Mouse (Mus musculus): ENCODE measurements around the gene Ing1.

Ing1 gene

DNA sequence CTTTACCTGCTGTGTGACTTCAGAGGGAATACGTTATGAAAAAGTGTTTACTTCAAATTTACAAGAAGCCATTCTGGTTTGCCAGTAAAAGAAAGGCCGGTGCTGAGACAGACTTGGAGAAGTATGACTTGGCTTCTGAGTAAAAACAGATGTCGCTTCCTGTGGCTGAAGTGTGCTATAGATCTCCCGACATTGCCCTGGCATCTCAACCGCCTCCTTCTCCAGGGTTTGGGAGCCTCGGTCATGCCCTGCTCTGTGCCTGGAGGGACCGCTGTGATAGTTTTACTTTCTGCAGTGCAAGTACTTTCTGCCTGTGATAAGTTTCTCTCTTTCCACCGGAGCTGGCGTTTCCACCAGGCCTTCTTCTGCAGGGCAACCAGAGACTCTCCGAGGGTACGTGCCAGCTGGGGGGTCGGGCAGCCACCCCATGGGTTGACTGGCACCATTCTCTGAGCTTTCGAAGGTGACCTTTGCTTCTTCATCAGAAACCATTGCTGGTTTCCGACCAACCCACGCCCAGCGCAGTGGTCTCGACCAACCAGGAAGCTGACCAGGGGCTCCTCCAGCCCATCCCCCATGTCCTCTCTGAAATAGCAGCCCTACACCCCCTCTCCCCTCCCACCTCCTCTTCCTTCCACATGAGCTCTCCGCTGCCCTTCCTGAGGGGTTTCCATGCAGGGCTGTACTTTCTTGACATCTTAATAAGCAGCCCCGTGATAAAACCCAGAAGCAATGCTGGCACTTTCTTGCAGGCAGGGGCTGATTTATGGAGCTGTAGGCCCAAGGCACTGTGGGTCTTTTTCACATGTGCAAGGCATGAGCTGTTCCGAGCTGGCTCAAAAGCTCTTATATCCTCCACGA lies 30.4 kb downstream of the Ing1 start:
- DNase-seq (ENCODE audit: low spot score in 2 of 2), result no peak

DNA sequence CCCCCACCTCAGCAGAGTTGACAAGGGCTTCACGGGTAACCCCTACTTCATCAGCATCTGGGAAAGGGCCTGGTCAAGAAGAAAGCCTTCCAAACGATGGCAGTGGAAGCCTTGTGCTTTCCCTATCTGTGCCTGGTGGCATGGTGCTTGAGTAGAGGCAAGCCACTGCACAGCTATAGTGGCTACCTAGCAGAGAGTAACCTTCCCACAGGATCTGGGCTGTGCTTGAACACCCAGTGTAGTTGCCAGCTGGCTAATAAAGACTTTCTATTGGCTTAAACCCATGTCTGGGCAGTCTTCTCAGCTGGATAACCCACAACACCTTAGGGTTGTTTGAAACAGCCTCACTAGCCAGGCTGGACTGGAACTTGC lies 31.0 kb downstream of the Ing1 start:
- DNase-seq (ENCODE audit: low spot score in 2 of 2), result no peak

DNA sequence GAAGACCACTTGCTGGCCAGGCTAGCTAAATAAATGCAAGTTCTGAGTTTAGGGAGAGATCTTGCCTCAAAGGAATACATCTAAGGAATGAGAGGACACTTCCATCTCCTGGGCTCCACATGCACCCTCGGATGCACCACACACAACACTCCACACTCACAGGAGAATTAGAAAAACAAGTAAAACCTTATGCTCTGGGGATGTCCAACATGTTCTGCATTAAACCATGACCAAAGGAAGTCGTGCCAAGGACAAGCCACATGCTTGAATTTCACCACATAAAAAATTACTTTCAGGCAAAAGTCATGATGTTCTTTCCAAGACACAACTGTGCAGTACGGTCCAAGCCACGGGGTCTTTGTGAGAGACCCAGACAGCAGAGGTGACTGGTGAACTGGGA lies 36.5 kb downstream of the Ing1 start:
- DNase-seq (ENCODE audit: low spot score in 2 of 2), result no peak

DNA sequence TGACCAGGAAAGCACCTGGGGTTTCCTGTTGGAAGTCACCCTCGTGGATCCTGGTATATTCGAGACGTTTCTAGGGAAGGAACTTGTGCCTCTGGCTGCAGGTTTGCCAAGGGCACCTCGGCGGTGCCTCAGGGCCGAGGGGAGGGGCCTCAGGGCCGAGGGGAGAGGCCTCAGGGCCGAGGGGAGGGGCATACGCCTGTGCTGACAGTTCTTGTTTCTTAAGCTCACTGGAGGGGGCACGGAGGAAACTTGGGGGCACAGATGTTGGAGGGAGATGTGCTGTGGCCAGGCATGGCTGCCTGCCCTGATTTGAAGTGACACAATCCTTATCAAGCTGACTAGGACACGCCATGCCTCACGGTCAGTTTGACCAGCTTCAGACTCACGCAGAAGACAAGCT lies 36.9 kb downstream of the Ing1 start:
- no peak for DNase-seq (ENCODE audit: low spot score in 2 of 2)

DNA sequence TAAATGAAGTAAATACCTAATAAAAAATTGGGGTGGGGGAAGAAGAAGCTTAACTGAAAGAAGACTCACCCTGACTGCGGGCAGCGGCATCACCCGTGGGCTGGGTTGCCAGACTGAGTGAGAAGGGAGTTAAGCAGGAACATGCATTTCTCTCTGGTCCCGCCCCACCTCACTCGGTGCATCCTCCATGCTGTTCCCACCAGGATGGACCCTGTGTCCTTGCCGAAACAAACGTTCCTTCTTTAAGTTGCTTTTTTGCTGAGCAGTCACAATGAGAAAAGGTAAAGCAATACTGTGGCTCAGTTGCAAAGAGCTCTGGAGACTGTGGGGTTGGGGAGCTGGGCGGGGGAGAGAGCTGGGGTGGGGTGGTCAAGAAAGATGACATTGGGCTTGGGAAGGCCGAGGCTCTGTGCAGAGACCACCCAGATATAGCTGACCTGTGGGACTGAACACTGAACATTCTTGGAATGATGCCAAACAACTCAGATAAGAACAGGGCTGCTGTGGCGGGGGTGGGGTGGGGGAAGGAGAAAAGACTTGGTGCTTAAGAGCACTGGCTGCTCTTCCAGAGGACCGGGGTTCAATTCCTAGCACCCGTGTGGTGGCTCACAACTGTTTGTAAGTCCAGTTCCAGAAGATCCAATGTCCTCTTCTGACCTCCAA lies 38.0 kb downstream of the Ing1 start:
- DNase-seq (ENCODE audit: low spot score in 2 of 2), result no peak

DNA sequence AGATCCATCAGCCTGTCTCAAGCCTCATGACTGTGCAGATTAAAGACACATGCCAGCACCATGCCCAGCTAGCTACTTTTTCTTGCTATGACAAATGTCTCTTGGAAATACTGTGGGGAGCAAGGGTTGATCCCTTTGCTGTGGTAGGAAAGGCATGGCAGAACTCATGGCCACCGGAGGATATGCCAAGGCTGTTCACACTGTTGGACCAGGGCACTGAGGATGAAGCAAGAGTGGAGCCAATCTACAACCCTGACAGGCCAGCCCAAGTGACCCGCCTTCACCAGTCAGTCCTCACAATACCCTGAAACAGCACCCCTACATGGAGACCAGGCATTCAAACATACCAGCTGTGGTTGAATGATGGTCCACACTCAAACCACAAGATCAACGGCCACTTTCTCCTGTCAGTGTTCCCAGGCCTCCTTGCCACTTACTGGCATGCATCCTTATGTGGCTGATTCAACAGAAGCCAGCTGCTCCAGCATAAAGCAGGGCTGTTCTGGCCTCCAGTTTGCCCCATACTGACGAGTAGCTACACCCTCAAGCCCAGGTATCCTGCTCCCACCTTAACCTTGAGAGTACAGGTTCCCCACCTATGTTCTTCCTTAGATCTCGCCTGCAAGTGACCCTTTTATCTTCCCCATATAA lies 45.1 kb downstream of the Ing1 start:
- no peak for DNase-seq (ENCODE audit: low spot score in 2 of 2)

DNA sequence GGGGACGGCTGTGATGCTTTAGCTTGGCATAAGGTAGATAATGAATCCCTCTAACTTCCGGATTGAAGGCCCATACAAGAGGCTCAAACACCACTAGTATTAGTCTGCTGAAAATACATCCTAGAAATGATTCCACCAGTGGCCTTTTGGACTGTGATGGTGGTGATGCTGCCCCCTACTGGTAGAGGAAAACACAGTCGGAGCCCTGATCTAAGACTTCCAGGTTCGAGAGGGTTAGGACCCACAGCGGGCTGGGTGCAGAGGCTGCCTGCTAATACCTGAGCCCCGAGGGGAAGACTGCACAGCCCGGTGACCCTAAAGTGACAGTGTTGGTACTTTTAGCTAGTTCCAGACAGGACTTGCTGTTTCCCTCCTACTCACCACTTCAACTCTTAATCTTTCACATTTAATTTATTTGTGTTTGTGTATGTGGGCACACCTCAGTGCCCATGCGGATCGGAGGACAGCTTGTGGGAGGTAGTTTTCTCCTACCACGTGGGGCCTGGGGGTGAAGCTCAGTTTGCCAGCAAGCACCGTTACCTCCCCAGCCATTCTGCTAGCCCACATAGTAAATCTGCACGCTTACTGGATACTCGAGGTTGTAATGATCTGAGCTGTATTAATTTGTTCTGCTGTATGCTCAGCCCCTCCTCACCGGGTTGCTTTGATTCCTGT lies 46.8 kb downstream of the Ing1 start:
- DNase-seq (ENCODE audit: low spot score in 2 of 2), result peak; percentile 46 to 63

DNA sequence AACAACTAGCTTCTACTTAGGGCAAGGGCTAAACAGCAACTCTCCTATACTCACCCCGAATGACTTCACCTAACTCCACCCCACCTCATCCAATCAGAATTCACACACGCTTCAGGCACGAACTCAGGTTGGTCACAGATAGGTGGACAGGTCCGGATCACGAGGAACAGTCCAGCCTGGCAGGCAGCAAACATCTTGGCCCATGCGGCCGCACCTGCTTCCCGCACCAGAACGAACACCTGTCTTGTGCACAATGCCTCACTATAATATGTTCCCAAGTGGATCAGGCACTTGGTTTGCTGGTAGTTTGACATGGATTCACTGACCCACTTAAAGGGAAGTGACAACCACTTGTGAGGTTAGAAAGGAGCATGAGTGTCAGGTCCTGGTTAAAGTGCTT lies 53.5 kb downstream of the Ing1 start:
- DNase-seq (ENCODE audit: low spot score in 2 of 2), result no peak
